Mouse (Mus musculus): Measurements from ENCODE around the gene Hfe. TPM values are rescaled to one million over a fixed set of nuclear protein-coding genes. Genes with fewer than 3 reads are reported as not detected.
"Not testable (repeated sequence)": the region's sequence is repeated elsewhere in the genome, so short reads cannot be mapped to it uniquely, and the experiment has no call there.

The Hfe gene
- polyA plus RNA-seq, 1 experiment from 2014 or later = 1.5 TPM

DNA sequence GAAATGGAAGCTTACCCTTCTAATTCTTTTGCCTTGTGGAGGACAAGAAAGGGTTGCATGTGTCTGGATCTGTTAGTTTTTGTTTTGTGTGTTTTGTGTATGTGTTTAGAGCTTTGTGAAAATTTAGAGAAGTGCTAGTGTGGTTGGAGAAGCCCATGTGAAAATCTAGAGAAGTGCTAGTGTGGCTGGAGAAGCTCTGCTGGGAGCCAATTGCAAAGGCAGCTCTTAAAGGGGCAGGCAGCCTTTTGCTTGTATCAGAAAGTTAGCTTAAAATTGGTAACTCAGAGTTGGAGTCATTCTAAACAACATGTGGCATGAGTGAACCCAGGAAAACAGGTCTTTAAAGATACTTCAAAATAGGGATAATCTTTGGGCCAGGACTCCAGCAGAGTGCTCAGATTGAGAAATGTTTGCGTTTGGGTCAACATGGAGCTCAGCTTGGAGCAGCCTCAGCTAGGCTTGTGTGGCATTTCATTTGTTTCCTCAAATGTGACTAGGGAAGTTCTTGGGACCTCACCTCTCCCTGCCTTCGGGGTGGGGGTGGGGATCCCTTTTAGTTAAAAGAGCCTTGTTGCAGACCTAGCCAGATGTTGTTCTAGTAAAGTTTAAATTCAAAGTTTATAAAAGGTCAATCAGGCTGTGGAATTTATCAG is 7.1 kb upstream of the Hfe start:
- H3K4me3 ChIP-seq; H3K4me1 ChIP-seq; H3K27me3 ChIP-seq (ENCODE audit: poor library complexity, severe bottlenecking); H3K27ac ChIP-seq; H3K9me3 ChIP-seq; H3K36me3 ChIP-seq (replicated peaks): not testable (repeated sequence)
- WGBS = 16% methylated on average over 2 of the region's 2 CpGs
- peak; percentile 6 for DNase-seq (ENCODE audit: extremely low spot score, low spot score)

DNA sequence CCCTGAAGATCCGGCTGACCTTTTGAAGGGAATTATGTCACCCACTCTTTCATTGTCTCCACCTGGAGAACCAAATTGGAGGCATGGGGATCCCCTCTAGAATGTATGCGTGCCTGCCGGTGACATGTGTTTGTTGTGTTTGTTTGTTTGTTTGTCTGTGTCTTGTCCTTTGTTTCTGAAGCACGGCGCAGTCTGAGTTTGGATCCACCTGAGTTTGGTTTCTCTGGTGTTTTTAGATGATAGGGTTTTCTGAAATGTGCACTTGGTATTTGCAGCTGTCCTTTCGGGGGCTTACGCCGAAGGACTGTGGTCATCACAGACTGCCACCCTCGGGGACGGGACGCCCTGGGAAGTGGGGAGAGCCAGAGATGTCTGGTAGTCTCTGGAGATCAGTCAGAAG is 6.5 kb upstream of the Hfe start:
- whole genome bisulfite sequencing = 60% methylated on average over 11 of the region's 11 CpGs
- peak; percentile 10 for DNase-seq (ENCODE audit: extremely low spot score, low spot score)
- Histone ChIP-seq H3K4me1 (0 out of 2 replicates have a peak, but pooled peaks cover 2% of the 10 kb centered on the region), H3K4me3 (no peak overlapping the region), H3K27me3 (ENCODE audit: poor library complexity, severe bottlenecking) (peaks cover 2% of the 10 kb centered on the region; the same call in 1 of the 2 replicates), H3K36me3 (replicated peaks) (no peaks in the 10 kb centered on the region), H3K9me3 (no peaks in the 10 kb centered on the region), H3K27ac (no peak overlapping the region)

DNA sequence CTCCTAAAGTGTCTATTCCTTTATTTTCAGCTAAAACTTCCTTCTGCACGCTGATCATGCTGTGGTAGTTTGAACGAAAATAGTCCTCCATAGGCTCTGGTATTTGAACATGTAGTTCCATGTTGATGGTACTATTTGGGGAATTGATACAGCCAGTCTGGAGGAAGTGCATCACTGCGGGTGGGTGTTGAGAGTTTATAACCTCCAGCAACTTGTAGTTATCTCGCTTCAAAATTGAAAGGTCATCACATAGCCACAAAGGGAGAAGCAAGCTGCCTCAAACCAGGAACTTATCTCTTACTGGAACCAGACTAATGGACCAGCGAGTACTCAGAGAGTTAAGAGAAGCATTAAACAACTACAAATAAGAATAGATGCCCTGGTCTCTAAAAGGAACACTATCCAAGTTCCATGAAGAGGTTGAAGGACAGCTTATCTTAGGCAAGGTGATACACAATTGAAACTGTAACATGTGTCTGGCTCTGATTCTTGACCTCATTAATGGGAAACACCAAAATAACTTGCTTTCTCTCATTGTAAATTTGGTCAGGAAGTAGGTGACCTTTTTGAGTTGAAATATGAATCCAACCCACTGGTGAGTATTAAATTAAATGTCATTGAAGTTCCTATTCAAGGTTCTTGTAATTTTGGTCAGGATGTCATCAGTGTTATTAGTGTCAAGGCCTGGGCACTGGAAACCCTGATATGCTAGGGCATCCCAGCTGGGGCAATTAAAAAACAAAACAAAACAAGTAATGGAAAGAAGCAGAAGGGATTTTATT is 5.8 kb upstream of the Hfe start:
- Histone ChIP-seq H3K27ac (no peak overlapping the region), H3K9me3 (no peaks in the 10 kb centered on the region), H3K36me3 (replicated peaks) (no peaks in the 10 kb centered on the region), H3K4me3 (no peak overlapping the region), H3K4me1 (0 out of 2 replicates have a peak, but pooled peaks cover 2% of the 10 kb centered on the region), H3K27me3 (ENCODE audit: poor library complexity, severe bottlenecking) (peaks cover 9% of the 10 kb centered on the region)
- no peak for DNase-seq (ENCODE audit: extremely low spot score, low spot score)
- 92% methylated on average over 5 of the region's 5 CpGs for WGBS

DNA sequence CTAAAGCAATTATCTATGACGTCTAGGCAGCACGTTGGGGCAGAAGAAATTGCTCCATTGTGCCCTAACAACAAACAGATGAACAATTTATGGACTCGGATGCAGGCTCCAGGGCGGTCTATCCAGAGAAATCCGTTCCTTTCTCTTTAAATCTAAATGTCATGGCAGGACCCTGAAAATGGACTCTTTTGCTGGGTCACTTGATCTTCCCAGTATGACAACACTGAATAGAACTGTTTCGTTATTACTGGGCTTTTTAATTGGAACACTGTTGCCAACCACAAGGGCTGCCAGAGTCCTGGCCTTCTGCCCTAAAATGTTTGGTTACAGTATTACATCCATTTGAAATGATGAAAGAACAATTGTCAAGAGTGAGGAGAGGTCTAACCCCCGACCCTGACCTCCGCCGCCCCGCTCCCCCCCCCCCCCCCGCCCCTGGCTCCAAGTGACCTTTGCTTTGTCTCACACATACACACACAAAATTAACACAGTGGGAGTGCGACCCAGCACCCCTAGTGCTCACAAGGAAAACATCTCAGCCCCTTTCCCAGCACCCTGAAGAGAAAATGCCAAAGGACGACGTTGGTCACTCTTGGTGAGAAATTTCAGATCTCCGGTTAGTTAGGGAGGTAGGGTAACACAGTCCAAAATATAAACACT is 810 bp downstream of the Hfe start:
- peak; percentile 14 for DNase-seq (ENCODE audit: extremely low spot score, low spot score)
- peaks cover 18% of the 10 kb centered on the region for H3K4me1 ChIP-seq
- peaks cover 38% of the 10 kb centered on the region for H3K27me3 ChIP-seq (ENCODE audit: poor library complexity, severe bottlenecking)
- H3K27ac ChIP-seq = peak overlapping the region; percentile 76
- no peaks in the 10 kb centered on the region for H3K9me3 ChIP-seq
- H3K4me3 ChIP-seq = peak overlapping the region; percentile 44
- 26% methylated on average over 15 of the region's 15 CpGs for WGBS
- no peaks in the 10 kb centered on the region for H3K36me3 ChIP-seq (replicated peaks)

DNA sequence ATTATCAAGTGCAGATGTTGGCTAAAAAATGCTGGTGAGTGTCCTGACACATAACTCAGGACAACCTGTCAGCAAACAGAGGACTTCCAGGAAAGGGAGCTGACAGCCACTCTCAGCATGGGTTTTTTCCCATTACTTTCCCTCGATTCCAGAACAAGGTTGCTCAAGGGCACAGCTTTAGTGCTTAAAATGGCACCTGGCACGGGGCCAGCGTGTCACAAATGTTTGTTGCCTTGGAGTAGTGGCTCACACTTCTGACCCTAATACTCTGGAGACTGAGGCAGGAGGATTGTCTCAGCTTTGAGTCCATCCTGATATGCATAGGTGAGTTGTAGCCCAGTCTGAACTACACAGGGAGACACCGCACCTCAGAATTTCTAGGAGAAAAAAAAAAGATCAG is 2.0 kb downstream of the Hfe start:
- H3K36me3 ChIP-seq (replicated peaks) = no peaks in the 10 kb centered on the region
- peak; percentile 12 for DNase-seq (ENCODE audit: extremely low spot score, low spot score)
- 84% methylated on average over 4 of the region's 4 CpGs for WGBS
- H3K4me3 ChIP-seq = no peak overlapping the region
- H3K27ac ChIP-seq = no peak overlapping the region
- peaks cover 38% of the 10 kb centered on the region for H3K27me3 ChIP-seq (ENCODE audit: poor library complexity, severe bottlenecking)
- H3K9me3 ChIP-seq = no peaks in the 10 kb centered on the region
- H3K4me1 ChIP-seq = peaks cover 18% of the 10 kb centered on the region

DNA sequence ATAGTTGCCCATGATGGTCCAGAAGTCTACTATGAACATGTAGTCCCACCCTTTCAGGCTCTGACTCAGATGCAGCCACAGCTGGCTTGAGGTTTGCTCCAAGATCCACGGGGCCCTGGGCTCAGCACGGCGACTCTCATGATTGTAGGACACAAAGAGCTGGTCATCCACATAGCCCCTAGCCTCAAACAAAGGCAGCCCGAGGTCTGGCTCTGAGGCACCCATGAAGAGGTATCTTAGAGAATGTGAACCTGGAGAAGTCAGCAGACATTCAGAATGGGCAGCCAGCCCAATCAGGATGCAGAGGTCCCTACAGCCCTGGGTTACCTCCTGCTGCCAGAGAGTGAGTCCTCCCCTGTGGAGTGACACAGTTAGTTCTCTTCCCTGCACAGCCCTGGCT is 2.6 kb downstream of the Hfe start:
- peaks cover 18% of the 10 kb centered on the region for H3K4me1 ChIP-seq
- peaks cover 38% of the 10 kb centered on the region for H3K27me3 ChIP-seq (ENCODE audit: poor library complexity, severe bottlenecking)
- DNase-seq (ENCODE audit: extremely low spot score, low spot score) = peak; percentile 10
- 85% methylated on average over 4 of the region's 4 CpGs for WGBS
- no peak overlapping the region for H3K4me3 ChIP-seq
- no peak overlapping the region for H3K27ac ChIP-seq
- no peaks in the 10 kb centered on the region for H3K36me3 ChIP-seq (replicated peaks)
- H3K9me3 ChIP-seq = no peaks in the 10 kb centered on the region

DNA sequence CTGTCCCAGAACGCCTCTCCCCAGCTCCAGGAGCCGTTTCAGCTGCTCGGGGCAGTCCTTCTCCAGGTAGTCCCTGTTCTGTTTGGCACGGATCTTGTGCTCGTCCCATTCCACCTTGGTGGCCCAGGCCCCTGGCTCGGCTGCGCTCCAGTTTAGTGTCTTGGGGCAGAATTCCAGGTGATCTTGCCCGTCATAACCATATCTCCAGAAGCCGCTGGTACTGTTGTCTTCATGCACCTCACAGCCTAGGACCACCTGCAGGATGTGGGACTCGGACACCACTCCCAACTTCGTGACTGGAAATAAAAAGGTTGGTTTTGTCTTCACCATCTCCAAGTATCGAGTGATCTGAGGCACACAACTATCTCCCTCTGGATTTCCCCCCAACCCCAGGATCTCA is 3.9 kb downstream of the Hfe start:
- Histone ChIP-seq H3K9me3 (no peaks in the 10 kb centered on the region), H3K27ac (peak overlapping the region; percentile 37), H3K4me1 (peaks cover 18% of the 10 kb centered on the region), H3K36me3 (replicated peaks) (no peaks in the 10 kb centered on the region), H3K27me3 (ENCODE audit: poor library complexity, severe bottlenecking) (peaks cover 32% of the 10 kb centered on the region), H3K4me3 (no peak overlapping the region)
- WGBS = 92% methylated on average over 12 of the region's 12 CpGs
- DNase-seq (ENCODE audit: extremely low spot score, low spot score) = peak; percentile 12

DNA sequence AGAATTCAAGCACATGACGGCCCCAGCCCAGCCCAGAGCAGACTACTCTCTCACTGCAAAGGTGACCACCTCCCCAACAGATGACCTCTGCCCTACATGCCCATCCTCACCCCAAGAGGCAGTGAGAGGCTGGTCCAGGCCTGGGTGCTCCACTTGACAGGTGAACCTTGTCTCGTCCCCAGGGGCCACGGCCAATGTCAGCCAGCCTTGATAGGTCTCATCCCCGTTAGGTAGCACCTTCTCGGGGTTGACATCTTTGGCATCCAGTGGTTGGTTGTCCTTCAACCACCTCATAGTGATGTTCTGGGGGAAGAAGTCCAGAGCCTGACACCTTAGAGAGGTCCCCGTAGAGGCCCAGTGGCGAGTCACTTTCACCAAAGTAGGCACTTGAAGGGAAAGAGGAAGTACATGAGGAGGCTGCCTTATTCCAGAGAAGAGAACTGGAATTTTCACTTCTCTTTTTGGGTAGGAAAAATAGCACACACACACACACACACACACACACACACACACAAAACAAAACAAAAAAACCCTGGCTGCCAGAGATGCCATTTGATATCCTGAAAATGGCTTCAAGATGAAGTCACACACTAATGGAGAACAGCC is 4.8 kb downstream of the Hfe start:
- WGBS = 91% methylated on average over 7 of the region's 7 CpGs
- H3K4me1 ChIP-seq = peaks cover 21% of the 10 kb centered on the region
- peaks cover 23% of the 10 kb centered on the region for H3K27me3 ChIP-seq (ENCODE audit: poor library complexity, severe bottlenecking)
- no peak overlapping the region for H3K4me3 ChIP-seq
- no peaks in the 10 kb centered on the region for H3K36me3 ChIP-seq (replicated peaks)
- H3K9me3 ChIP-seq = no peaks in the 10 kb centered on the region
- DNase-seq (ENCODE audit: extremely low spot score, low spot score) = peak; percentile 8
- no peak overlapping the region for H3K27ac ChIP-seq

DNA sequence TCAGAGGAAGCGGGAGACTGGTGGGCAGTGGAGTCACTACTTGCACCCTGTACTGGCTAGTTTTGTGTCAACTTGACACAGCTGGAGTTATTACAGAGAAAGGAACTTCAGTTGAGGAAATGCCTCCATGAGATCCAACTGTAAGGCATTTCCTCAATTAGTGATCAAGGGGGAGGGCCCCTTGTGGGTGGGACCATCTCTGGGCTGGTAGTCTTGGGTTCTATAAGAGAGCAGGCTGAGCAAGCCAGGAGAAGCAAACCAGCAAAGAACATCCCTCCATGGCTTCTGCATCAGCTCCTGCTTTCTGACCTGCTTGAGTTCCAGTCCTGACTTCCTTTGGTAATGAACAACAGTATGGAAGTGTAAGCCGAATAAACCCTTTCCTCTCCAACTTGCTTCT is 7.9 kb downstream of the Hfe start:
- not testable (repeated sequence) for H3K27ac ChIP-seq; DNase-seq (ENCODE audit: extremely low spot score, low spot score); H3K27me3 ChIP-seq (ENCODE audit: poor library complexity, severe bottlenecking); H3K36me3 ChIP-seq (replicated peaks); H3K9me3 ChIP-seq; H3K4me3 ChIP-seq
- WGBS = 84% methylated on average over 2 of the region's 2 CpGs
- peaks cover 17% of the 10 kb centered on the region for H3K4me1 ChIP-seq

DNA sequence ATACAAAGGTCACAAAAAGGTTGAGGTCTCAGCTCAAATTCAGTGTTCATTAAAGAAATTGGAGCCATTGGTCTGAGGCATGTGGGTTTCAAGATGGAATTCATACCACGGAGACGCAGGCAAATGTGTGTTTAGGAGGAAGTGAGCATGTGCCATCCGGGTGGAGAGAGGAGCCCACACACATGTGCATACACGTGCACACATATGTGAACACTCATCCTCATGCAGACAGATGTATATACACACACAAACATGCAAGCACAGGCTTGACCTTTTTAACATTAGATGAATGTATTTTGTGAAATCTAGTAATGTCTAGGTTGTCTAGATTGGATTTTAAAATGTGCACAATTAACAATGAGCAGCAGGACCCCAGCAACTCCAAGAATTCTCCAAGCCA is 8.4 kb downstream of the Hfe start:
- Histone ChIP-seq H3K4me3 (no peak overlapping the region), H3K27ac (no peak overlapping the region), H3K4me1 (peaks cover 23% of the 10 kb centered on the region), H3K36me3 (replicated peaks) (no peaks in the 10 kb centered on the region), H3K9me3 (no peaks in the 10 kb centered on the region), H3K27me3 (ENCODE audit: poor library complexity, severe bottlenecking) (peaks cover 3% of the 10 kb centered on the region; the same call in 1 of the 2 replicates)
- 91% methylated on average over 4 of the region's 4 CpGs for WGBS
- DNase-seq (ENCODE audit: extremely low spot score, low spot score) = peak; percentile 2

DNA sequence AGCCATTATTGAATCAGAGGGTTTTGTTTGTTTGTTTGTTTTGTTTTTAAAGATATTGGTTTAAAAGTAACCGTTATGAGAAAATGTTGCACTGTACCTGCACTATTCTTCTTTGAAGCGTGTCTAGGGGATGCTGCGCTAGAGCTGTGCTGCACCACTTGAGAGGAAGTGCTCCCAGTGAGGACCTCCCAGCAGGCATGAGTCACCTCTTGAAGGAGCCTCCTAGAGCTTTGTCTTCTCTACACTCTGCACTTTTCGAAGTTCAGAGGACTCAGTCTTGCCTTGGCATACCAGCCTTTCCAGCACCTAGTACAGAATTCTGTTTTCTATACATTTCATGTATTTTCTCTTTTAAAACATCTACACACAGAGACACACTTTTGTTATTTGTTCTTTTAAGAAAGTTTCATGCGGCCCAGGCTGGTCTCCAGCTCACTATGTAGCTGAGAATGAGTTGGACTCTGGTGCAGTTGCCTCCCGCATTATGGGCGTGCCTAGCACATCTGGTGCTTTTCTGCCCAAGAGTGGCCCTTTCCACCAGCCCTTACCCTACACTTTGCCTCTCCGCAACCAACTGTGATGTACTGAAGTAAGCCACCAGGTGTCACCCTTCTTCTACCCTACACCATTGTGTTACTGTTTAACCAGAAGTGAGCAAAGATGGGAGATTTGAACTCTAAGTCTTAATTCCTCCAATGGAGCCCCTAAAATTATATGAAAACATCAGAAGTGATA is 9.7 kb downstream of the Hfe start:
- no peak overlapping the region; the same call in 1 of the 2 replicates for H3K4me3 ChIP-seq
- no peaks in the 10 kb centered on the region for H3K9me3 ChIP-seq
- 37% methylated on average over 8 of the region's 8 CpGs for WGBS
- peak overlapping the region; percentile 56; the same call in 1 of the 2 replicates for H3K27ac ChIP-seq
- no peaks in the 10 kb centered on the region for H3K27me3 ChIP-seq (ENCODE audit: poor library complexity, severe bottlenecking)
- H3K36me3 ChIP-seq (replicated peaks) = no peaks in the 10 kb centered on the region
- H3K4me1 ChIP-seq = peaks cover 32% of the 10 kb centered on the region
- peak; percentile 70 for DNase-seq (ENCODE audit: extremely low spot score, low spot score)

DNA sequence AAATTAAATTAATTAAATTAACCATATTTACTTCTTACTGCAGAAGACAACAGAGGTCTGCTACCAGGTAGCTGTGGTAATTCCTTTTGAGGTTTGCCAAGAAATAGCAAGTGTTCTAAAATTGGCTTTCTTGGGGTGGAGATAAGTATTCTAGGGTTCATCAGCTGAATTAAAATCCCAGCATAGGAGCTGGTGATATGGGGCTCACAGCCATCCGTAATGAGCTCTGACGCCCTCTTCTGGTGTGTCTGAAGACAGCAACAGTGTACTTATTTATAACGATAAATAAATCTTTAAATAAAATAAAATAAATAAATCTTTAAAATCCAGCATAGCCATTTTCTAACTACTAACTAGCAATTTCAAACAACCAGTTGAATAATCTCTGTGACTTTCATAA is 10.9 kb downstream of the Hfe start:
- WGBS = 73% methylated on average over 3 of the region's 3 CpGs

More for the DNA sequence above, 10.9 kb downstream of the Hfe start:
- Histone ChIP-seq H3K36me3 (replicated peaks) (no peaks in the 10 kb centered on the region), H3K4me1 (peaks cover 38% of the 10 kb centered on the region), H3K4me3 (no peak overlapping the region), H3K27me3 (ENCODE audit: poor library complexity, severe bottlenecking) (no peaks in the 10 kb centered on the region), H3K9me3 (no peaks in the 10 kb centered on the region), H3K27ac (peak overlapping the region; percentile 90; the same call in 1 of the 2 replicates)
- DNase-seq (ENCODE audit: extremely low spot score, low spot score) = peak; percentile 7
